Mouse (Mus musculus) neutrophil, adult 5-6 weeks (primary cell): ENCODE data around the gene Fkbp10. TPM values are rescaled to one million over a fixed set of nuclear protein-coding genes. Genes with fewer than 3 reads are reported as not detected.
A peak's percentile ranks its signal among the peaks of the same experiment; 100 is the strongest.

Experiments used
- ATAC-seq: fragments of 151-379, 151-347 bp; 2 replicates; pipeline ENCODE4 v1.8.0; 2017; ENCODE audit warnings: mild to moderate bottlenecking, moderate TSS enrichment; ENCODE audit not compliant: insufficient number of reproducible peaks, poor library complexity, low FRiP score, severe bottlenecking; ENCODE audit errors: extremely low read depth
- total RNA-seq: library from RNA; stranded (forward); fragments of 200-1000 nt; gene quantifications from 2 replicates; pipeline ENCODE4 v1.2.3, GENCODE M21; 2017

Gene Fkbp10
- total RNA-seq = not detected in 2 replicates

DNA sequence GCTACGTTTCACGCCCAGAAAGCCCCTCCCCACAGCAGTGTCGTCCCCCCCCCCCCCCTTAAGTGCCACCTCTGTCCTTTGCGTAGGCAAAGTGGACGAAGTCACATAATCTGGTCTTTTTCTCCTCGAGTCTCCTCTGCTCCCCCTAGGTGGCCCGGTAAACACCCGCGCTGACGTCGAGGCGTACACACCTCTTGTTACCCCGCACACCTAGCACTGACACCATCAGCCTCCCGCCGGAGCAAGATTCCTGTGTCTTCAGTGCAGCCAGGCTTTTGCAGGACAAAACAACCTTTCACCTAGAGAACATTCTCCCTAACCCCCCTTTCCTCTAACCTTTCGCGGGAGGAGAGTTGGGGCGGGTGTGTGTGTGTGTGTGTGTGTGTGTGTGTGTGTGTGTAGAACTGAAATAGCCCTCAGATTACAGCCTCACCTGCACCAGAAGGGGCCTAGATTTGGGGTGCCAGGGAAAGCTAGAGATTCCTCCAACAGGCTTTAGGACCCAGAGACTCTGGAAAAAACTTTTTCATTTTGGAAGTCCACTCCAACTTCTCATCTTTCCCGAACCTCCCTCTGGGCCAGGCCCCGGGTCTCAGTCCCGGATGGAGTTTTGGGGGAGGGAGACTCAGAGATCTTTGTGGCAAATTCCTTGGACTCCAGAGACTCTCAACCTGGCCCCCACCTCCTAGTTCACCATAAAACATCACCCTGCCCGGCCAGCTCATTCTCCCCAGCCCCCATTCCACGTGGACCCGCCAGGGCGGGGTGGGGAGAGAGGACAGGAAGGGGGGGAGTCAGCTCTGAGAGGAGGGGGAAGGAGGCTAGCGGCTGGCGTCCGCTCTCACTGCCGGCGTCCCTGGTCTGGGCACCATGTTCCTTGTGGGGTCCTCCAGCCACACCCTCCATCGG is at the start of gene Fkbp10:
Fkbp10 (plus strand) TSS at position 784 of the 909 bp plus-strand sequence.
- ATAC-seq = no peak

DNA sequence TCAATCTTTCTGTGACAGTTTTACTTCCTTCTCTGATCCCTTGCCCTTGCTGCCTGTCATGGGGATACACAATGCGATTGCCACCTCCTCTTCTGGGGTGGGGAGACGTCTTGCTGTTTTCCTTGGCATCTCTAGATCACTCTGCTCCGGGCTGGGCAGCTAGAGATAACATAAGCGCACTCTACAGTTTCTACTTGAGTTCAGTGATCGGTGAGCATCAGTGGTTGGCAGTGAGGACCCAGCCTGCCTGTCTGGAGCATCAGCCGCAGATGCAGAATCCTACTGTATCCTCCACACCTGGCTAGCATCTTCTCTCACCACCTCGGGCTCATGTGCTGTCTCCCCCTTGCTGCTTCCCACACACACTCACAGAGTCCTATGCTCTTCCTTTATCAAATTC is 46.4 kb upstream of the Fkbp10 start:
- no peak for ATAC-seq

DNA sequence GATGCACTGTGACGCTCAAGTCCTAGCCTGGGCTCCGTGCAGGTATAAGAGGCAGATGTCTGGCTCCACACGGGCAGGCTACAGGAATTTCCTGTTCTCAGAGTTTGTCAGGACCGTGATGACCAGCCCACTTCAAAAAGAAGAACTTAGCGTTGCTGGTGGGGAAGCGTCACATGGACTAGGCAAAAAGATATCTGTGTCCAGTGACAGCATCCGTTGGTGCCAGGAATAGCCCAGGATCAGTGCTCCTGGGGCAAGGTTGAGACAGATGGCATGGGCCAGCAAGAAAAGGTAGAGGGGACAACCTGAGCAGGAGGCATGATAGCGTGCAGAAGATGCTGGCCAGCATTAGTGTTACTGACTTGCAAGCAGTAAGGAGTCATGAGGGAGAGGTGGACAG is 45.7 kb upstream of the Fkbp10 start:
- no peak for ATAC-seq

DNA sequence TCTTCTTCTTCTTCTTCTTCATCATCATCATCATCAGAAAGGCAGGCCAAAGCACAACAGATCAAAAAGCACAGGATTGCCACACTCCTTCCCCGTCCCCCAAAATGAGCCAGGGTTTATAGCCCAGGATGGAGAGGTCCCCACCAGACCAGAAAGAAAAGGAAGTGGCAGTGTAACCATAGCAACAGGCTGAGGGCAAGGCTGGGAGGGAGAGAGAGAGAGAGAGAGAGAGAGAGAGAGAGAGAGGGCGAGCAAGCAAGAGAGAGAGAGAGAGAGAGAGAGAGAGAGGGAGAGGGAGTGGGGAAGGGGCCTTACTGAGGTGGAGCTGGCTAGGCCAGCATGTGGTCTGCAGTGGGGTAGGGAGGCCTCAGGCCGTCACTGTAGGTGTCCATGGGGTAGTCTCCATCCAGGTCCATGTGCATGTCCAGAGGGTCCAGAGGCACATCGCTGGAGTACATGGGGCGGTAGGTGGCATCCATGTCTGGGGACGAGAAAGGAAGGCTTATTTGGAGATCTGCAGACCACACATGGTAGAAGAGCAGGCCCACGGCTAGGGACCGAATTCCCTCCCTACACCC is 43.4 kb upstream of the Fkbp10 start:
- no peak for ATAC-seq

DNA sequence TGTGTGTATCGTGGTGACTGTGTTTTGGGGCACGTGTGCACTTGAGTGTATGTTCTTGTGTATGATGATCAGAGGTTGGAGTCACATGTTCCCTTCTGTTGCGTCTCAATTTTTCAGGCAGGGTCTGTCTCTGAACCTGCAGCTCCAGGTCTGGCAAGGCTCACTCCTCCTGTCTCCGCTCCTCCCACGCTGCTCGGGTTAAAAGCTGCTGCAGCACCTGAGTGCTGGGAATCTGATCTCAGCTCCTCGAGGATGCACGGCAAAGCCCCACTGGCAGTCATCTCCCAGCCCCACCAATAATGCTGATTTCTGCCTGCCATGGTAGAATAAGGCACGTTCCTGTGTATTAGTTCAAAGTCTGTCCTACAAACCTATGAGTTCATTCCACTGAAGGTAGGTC is 40.4 kb upstream of the Fkbp10 start:
- no peak for ATAC-seq

DNA sequence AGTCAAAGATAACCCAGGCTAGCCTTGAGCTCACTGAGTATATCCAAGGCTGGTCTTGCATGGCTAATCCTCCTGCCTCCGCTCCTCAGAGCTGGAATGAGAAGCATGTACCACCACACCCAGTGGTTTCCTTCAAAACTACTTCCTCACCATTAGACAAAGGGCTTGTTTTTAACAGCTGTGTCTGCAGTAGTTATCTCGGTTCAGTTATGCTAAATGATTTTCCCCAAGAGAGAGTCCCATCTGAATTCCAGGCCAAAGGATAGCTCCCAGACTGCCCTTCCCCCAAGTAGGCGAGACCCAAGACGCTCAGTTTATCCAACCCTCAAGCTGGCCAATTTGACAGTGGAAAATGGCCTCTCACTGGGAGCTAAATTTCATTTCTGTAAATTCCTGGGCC is 39.5 kb upstream of the Fkbp10 start:
- no peak for ATAC-seq

DNA sequence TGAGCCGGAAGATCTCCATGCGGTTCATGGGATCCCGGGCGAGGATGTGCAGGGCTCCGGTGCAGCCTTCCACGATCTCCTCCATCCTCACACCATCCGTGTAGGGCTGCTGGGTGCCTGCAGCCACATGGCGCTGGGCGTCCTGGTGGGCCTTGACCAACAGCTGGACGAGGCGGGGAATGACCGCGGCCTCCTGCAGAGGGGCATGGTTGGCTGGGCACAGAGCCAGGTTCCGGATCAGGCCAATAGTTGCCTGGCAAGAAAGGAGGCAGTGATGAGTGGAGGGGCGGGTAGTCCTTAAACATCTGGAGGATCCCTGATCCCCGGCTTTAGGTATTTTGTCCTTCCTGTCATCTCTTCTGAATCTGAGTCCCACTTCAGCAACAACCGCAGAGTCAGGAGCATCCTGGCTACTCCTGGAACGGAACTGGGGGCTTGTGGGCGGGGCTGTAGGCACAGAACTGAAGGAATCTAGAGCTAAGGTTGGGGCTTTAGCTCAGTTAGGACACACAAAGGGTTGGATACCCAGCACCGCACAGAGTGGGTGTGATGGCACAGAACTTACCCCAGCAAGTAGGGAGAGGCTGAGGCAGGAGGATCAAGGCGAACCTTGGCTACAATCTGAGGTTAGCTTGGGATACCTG is 38.6 kb upstream of the Fkbp10 start:
- no peak for ATAC-seq

DNA sequence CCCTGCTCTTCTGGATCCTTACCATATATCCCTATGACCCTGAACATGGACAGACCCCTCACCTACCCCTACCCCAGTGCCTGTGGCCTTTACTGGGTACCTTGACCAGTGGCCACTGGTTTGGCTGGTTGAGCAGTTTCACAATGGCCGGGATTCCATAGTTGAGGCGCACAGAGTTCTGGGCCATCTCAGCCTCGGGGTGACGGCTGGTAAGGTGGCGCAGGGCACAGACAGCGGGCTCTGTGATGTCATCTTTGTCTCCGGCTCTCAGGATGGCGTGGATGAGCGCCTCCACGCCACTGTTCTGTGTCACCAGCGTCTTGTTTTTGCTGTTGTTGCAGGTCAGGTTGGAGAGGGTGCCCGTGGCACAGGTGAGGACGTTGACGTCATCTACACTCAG is 37.5 kb upstream of the Fkbp10 start:
- no peak for ATAC-seq

DNA sequence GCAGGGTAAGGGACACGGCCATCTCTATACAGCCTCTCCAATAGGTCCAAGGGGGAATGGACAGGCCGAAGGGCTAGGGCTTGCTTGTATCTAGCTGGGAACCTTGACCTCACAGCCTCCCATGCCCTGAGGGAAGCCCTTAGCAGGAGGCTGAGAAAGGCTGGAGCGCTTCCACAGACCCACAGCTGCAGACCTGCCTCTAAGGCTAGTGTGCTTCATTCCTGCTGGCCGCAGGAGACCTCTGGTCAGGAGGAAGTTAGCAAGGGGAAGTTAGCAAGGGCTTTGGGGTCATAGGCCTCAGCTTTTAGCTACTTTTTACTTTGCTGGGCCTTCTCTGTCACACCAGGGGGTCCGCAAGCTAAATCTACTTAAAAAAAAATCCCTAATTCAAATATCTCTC is 37.1 kb upstream of the Fkbp10 start:
- ATAC-seq = no peak

DNA sequence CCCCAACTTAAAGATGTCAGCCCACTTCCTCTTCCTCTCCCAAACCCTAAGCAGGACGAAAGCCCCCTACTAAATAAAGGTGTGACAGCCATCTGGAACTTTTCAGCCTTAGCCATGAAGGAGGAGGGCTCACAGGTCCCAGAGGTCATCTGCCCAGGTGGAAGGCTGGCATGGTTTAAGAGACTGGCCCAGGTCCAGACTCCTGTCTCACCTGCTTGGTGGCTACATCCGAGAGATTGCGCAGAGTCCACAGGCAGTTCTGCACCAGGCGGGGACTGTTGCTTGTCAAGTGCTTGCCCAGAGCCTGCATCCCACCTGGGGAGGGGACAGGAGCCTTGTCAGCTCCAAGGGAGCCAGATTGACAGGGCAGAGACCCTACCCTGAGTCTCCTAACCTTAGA is 36.2 kb upstream of the Fkbp10 start:
- no peak for ATAC-seq

DNA sequence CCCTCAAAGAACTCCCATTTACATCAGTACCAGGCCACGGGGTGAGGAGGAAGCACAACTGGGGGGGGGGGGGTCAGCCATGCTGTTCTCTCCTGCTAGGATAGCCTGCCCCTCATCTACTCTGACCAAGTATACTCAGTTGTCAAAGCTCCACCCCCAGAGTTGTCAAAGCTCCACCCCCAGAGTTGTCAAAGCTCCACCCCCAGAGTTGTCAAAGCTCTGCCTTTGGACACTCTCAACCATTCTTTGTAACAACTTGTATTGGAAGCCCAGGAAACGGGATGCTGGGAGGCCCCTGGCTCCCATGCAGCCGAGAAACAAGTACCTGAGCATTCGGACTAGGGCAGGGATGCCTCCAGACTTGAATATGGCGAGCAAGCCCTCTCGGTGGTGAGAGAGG is 32.8 kb upstream of the Fkbp10 start:
- no peak for ATAC-seq

DNA sequence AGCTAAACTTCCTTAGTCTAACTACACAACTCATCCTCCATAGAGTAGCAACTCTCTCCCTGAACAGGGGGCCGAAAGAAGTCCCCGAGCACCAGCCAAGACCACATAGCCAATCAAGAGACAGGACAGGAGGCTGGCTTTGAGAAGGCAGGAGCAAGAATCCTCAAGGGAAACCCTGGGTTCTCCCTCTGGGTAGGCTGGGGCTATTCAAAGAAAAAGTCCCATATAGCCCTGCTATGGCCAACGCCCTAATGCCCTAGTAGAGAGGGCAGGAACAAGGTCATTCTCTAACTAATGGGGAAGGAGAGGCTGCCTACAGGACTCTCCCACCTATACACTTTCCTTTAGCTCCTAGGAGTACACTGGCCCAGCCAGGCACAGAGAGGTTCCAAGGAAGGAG is 30.5 kb upstream of the Fkbp10 start:
- ATAC-seq = no peak

DNA sequence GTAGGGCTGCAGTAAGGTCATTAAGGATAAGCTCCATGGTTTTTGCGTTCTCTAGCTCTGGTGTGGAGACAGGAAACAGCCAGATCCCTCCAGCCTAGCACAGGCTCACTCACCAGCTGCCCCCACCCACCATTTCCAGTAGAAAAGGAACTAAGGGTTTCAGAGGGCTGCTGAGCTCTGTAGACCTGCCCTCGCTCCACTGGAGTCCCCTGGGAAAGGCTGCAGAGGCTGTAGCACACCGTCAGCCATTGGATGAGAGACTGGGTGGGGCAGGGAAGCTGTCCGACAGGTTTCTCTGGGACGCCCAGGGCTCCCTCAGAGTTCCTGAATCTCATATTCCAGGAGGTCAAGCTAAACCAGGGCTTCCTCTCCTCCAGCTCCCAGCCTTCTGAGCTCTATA is 28.9 kb upstream of the Fkbp10 start:
- ATAC-seq = no peak

DNA sequence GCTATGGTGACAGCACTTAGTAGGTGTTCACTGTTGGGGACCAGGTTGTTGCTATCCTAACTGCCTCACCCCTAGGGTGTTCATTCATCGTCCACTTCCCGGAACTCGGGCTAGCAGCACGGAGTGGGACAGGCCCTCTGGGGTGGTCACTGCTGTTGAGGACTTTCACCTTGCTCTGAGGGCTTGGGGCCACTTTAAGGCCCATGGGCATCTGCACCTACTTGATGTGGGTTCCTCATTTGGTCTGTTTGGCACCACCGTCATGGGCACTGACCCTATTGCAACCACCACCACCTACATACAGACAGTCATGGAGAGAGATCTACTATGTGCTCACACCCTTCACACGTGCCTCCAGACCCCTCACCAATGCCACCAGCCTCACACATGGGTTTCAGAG is 28.4 kb upstream of the Fkbp10 start:
- no peak for ATAC-seq

DNA sequence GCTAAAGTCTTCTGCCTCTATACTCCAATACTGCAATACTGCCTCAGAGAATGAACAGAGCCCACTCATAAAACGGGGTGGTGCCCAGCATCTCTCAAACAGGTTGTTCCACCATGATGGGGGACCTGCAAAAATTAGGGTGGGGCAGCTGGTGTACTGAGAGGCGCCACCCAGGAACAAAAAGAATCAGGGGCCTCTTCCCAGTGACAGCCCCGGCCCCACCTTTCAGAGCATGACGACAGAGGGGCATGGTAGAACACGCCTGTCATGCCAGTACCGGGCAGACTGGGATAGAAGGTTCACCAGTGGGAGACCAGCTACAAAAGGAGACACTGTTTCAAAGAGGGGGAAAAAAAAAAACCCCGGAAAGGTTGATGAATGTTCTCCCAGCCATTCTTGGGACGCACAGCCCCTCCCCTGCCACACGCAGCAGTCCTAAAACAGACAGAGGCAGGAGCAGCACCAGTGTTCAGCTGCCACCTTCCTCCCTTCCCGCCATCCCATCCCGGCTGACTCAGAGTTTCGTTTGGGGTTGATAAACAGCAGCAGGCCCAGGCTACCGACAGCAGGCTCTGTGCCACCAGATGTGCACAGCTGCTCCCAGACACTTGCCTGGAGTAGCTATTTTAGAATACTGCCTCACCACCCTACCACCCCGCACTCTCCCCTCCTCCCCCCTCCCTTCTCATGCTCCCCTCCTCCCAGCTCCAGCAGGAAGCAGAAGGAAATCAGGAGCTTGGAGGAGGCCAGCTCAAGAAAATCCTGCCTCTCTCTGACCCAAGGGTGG is 27.7 kb upstream of the Fkbp10 start:
- no peak for ATAC-seq

DNA sequence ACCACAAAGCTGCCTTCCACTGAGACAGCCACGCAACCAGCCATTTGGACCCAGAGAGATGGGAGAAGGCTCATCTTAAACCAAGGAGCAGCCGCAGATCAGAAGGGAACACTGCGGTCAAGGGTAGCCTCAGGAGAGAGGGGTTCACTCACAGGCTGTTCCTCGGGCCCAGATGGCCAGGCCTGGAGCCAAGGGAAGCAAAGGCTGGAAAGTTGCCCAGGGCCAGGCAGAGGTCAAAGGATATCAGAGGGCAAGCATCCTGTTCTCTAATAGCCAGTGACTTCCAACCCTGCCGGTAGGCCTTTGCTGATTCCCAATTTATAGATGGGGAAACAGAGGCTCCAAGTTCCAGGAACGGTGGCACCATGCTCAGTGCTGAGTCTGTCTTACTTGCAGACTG is 26.9 kb upstream of the Fkbp10 start:
- no peak for ATAC-seq

DNA sequence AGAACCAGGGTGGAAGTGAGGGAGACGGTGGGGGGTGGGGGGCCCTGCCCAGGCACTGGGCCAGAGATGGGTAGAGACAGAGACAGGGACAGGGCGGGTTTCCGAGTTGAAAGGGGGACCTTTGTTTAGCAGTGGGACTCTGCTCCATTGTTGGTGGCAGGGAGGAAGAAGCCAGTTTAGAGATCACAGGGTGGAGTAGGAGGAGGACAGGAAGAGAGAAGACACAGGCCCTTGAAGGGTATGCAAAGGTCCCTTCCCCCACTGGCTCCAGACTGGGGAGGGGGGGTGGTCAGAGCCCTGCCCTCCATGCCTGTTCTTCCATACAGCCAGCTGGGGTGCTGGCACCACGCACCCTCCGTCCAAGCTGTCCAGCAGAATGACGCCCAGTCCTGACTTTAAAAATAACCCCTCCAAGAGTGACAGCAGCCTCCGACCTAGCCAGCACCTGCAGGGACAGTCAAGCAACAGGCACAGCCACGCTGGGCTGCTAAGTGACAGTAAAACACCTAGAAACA is 25.5 kb upstream of the Fkbp10 start:
- 0 out of 2 replicates have a peak, but pooled peaks have one; percentile 4 for ATAC-seq

DNA sequence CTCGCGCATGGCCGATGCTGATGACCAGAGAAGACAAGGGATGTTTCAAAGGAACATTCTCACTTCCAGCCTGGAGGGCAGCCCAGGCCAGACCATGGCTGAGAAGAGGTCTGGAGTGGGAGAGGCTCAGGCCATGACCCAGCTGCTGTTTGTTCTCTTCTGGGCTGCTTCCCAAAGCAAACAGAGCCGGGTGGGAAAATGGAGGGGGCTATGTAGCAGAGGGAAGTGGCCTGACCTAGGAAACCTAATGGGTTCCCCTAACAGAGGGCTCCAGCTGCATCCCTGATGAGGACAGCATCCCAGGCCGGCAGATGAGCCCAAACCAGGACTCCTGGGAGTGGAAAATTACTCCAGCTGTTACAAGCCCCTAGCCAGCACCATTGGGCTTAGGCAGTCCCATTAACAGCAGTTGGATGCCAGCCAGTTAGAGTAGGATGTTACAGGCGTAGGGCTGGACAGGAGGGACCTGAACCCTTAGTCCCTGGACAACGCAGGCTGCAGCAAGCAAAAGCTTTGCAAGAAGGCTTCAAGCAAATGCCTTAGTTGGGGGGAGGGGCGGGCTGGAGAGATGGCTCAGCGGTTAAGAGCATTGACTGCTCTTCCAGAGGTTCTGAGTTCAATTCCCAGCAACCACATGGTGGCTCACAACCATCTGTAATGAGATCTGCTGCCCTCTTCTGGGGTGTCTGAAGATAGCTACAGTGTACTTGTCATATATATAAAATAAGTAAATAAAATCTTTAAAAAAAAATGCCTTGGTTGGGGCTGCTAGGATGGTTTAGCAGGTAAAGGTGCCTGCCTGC is 24.2 kb upstream of the Fkbp10 start:
- no peak for ATAC-seq
